Mouse (Mus musculus) spleen, postnatal 14 days (tissue): ENCODE measurements around the gene Crtc3.

Source experiments
- DNase-seq, 2 experiments: peaks; one replicate each; pipeline ENCODE4 v3.0.0; 2021 to 2022; ENCODE audit warnings: low spot score in 2 of 2

Gene Crtc3

GRCm38 (mm10) chr7:80688556-80689220 lies at the start of gene Crtc3:
Gene Crtc3 (minus strand): TSS chr7:80688877.
- DNase-seq, result peak; percentile 53 to 54

- DNase-seq, result no peak
Observed at GRCm38 (mm10) chr7:80736199-80736598, 47.5 kb upstream of the Crtc3 start.

- no peak for DNase-seq
Observed at GRCm38 (mm10) chr7:80732986-80733385, 44.3 kb upstream of the Crtc3 start.

- DNase-seq, result peak; percentile 47 to 72
Observed at GRCm38 (mm10) chr7:80729662-80730061, 41.0 kb upstream of the Crtc3 start.

GRCm38 (mm10) chr7:80721041-80721440 lies 32.4 kb upstream of the Crtc3 start:
- no peak for DNase-seq

GRCm38 (mm10) chr7:80719582-80719981 lies 30.9 kb upstream of the Crtc3 start:
- DNase-seq, result no peak

GRCm38 (mm10) chr7:80719038-80719437 lies 30.4 kb upstream of the Crtc3 start:
- DNase-seq, result no peak

GRCm38 (mm10) chr7:80718471-80718870 lies 29.8 kb upstream of the Crtc3 start:
- DNase-seq, result no peak

- DNase-seq, result no peak
Observed at GRCm38 (mm10) chr7:80716758-80717157, 28.1 kb upstream of the Crtc3 start.

- no peak for DNase-seq
Observed at GRCm38 (mm10) chr7:80715306-80715705, 26.6 kb upstream of the Crtc3 start.

- no peak for DNase-seq
Observed at GRCm38 (mm10) chr7:80711496-80711895, 22.8 kb upstream of the Crtc3 start.

GRCm38 (mm10) chr7:80710333-80710732 lies 21.7 kb upstream of the Crtc3 start:
- no peak for DNase-seq

- DNase-seq, result no peak
Observed at GRCm38 (mm10) chr7:80704066-80704465, 15.4 kb upstream of the Crtc3 start.

- no peak for DNase-seq
Observed at GRCm38 (mm10) chr7:80702510-80702909, 13.8 kb upstream of the Crtc3 start.

- DNase-seq, result no peak
Observed at GRCm38 (mm10) chr7:80699709-80700108, 11.0 kb upstream of the Crtc3 start.

GRCm38 (mm10) chr7:80698940-80699339 lies 10.3 kb upstream of the Crtc3 start:
- no peak for DNase-seq

- no peak for DNase-seq
Observed at GRCm38 (mm10) chr7:80697859-80698258, 9.2 kb upstream of the Crtc3 start.

GRCm38 (mm10) chr7:80696903-80697302 lies 8.2 kb upstream of the Crtc3 start:
- no peak for DNase-seq

GRCm38 (mm10) chr7:80696334-80696733 lies 7.7 kb upstream of the Crtc3 start:
- DNase-seq, result no peak

GRCm38 (mm10) chr7:80692472-80692871 lies 3.8 kb upstream of the Crtc3 start:
- no peak for DNase-seq

GRCm38 (mm10) chr7:80691131-80691530 lies 2.5 kb upstream of the Crtc3 start:
- no peak for DNase-seq

GRCm38 (mm10) chr7:80689221-80689591 lies 529 bp upstream of the Crtc3 start:
- DNase-seq, result no peak

GRCm38 (mm10) chr7:80687721-80688555 lies 739 bp downstream of the Crtc3 start:
- DNase-seq, result peak; percentile 26 to 40
